Mouse (Mus musculus): ENCODE measurements around the gene Grip1. TPM values are rescaled to one million over a fixed set of nuclear protein-coding genes. Genes with fewer than 3 reads are reported as not detected.

Gene Grip1
- polyA plus RNA-seq, 1 experiment = 5.0 TPM

DNA sequence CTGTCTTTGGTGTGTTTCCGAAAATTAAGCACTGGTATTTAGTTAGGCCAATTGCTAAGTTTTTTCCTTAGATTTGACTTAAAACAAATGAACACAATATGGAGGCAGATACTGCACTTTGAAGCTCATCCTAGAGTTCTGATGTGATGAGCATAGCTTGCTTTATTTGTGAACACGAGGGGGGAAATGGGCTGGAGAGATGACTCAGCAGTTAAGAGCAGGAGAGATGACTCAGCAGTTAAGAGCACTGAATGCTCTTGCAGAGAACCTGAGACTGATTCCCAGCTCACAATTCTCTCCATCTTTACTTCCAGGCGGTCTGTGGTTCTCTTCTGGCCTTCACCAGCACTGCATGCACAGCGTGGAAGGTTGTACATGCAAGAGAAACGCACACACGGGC is 273.3 kb downstream of the Grip1 start:
- H3K27ac ChIP-seq (ENCODE audit: insufficient read depth, low read length) = no peak overlapping the region
- no peak for TF ChIP-seq CTCF (IDR thresholded peaks at IDR 0.05; ENCODE audit: borderline replicate concordance, insufficient read depth, low read depth, low read length)
- TF ChIP-seq POLR2A (IDR thresholded peaks at IDR 0.05; ENCODE audit: borderline replicate concordance, insufficient read depth, low read length) = no peak
- 86% methylated on average over 6 of the region's 6 CpGs for WGBS
- H3K27me3 ChIP-seq (ENCODE audit: control insufficient read depth, insufficient read depth, low read length) = no peaks in the 10 kb centered on the region
- H3K4me3 ChIP-seq (replicated peaks; ENCODE audit: insufficient read depth, low read depth, low read length) = no peak overlapping the region
- DNase-seq = no peak
- H3K4me1 ChIP-seq (ENCODE audit: control insufficient read depth, insufficient read depth, low read length) = no peaks in the 10 kb centered on the region

DNA sequence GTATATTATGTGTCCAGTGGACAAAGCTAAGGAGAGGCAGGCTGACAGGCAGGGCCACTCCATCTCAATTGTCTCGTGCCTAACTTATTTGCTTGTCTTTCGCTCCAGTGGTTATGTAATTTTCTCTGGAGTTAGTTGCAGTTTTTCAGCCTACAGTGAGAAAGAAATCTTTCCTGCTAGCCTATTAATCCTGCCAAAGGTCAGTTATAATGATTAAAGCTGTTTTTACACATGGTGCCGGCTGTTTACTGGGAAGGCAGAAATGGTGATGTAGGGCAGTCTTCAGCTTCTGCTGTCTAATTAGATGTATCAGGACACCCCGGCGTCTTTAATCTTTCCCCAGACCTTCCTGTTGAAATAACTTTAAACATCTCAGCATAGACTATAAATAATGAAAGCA is 276.6 kb downstream of the Grip1 start:
- Histone ChIP-seq H3K27me3 (ENCODE audit: control insufficient read depth, insufficient read depth, low read length) (no peaks in the 10 kb centered on the region), H3K27ac (ENCODE audit: insufficient read depth, low read length) (no peak overlapping the region), H3K4me1 (ENCODE audit: control insufficient read depth, insufficient read depth, low read length) (no peaks in the 10 kb centered on the region), H3K4me3 (replicated peaks; ENCODE audit: insufficient read depth, low read depth, low read length) (no peak overlapping the region)
- WGBS = 75% methylated on average over 5 of the region's 5 CpGs
- no peak for TF ChIP-seq POLR2A (IDR thresholded peaks at IDR 0.05; ENCODE audit: borderline replicate concordance, insufficient read depth, low read length)
- TF ChIP-seq CTCF (IDR thresholded peaks at IDR 0.05; ENCODE audit: borderline replicate concordance, insufficient read depth, low read depth, low read length) = no peak
- no peak for DNase-seq

DNA sequence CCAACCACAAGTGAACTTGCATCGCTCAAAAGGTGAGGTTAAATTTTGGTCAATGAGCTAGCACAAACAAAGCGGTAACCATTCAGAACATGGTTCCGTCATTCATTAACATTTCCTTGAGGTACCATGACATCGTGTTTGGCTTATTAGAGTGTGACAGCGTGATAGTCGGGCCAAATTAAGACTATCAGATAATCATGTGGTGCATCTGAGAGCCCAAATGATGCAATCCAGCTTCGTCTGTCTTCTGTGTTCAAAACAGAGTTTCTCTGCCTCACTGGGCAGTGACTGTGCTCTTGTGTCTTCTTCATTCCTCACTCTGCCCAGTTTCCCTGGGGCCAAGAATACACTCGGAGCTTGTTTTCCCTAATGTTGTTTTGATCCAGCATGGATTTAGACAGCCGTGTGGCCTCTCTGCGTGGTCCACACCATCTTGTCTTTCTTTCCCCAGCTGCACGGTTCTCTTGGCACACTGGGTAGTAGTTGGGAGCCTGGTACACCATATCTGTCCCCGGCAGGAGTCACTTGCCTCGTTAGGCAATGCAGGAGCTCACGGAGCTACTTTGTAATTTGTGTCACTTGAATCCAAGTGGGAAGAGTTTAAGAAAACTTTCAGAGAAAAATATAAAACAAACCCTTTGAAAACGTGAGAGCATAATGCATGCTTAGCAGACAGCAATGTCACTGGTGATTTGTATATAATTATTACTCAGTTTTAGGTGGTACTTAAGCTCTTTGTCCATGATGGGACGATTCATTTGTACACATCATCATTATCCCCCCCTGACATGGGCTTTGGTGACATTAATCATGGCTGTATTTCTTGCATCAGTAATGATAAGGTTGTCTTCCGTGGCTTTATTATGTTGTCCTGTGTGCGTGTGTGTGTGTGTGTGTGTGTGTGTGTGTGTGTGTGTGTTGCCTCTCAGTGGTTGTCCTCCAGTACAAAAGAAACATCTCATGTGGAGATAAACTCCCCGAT is 281.7 kb downstream of the Grip1 start:
- Histone ChIP-seq H3K27ac (ENCODE audit: insufficient read depth, low read length) (no peak overlapping the region), H3K4me3 (replicated peaks; ENCODE audit: insufficient read depth, low read depth, low read length) (no peak overlapping the region)
- 29% methylated on average over 19 of the region's 19 CpGs for WGBS

GRCm38 (mm10) chr10:119739466-119739865 is 285.8 kb downstream of the Grip1 start:
- H3K27ac ChIP-seq (ENCODE audit: insufficient read depth, low read length) = no peak overlapping the region
- TF ChIP-seq CTCF (IDR thresholded peaks at IDR 0.05; ENCODE audit: borderline replicate concordance, insufficient read depth, low read depth, low read length) (no peak), POLR2A (IDR thresholded peaks at IDR 0.05; ENCODE audit: borderline replicate concordance, insufficient read depth, low read length) (no peak)
- H3K27me3 ChIP-seq (ENCODE audit: control insufficient read depth, insufficient read depth, low read length) = no peaks in the 10 kb centered on the region
- no peak for DNase-seq
- no peaks in the 10 kb centered on the region for H3K4me1 ChIP-seq (ENCODE audit: control insufficient read depth, insufficient read depth, low read length)
- no peak overlapping the region for H3K4me3 ChIP-seq (replicated peaks; ENCODE audit: insufficient read depth, low read depth, low read length)
- WGBS = 85% methylated on average over 7 of the region's 7 CpGs

More for the DNA sequence above, 281.7 kb downstream of the Grip1 start:
- Histone ChIP-seq H3K4me1 (ENCODE audit: control insufficient read depth, insufficient read depth, low read length) (no peaks in the 10 kb centered on the region), H3K27me3 (ENCODE audit: control insufficient read depth, insufficient read depth, low read length) (no peaks in the 10 kb centered on the region)
- DNase-seq = no peak
- no peak for TF ChIP-seq CTCF (IDR thresholded peaks at IDR 0.05; ENCODE audit: borderline replicate concordance, insufficient read depth, low read depth, low read length)
- no peak for TF ChIP-seq POLR2A (IDR thresholded peaks at IDR 0.05; ENCODE audit: borderline replicate concordance, insufficient read depth, low read length)

- H3K27ac ChIP-seq (ENCODE audit: insufficient read depth, low read length) = no peak overlapping the region
- 74% methylated on average over 8 of the region's 8 CpGs for WGBS
- DNase-seq = no peak
- H3K4me1 ChIP-seq (ENCODE audit: control insufficient read depth, insufficient read depth, low read length) = no peaks in the 10 kb centered on the region
- no peak overlapping the region for H3K4me3 ChIP-seq (replicated peaks; ENCODE audit: insufficient read depth, low read depth, low read length)
- no peak for TF ChIP-seq CTCF (IDR thresholded peaks at IDR 0.05; ENCODE audit: borderline replicate concordance, insufficient read depth, low read depth, low read length)
- TF ChIP-seq POLR2A (IDR thresholded peaks at IDR 0.05; ENCODE audit: borderline replicate concordance, insufficient read depth, low read length) = no peak
- H3K27me3 ChIP-seq (ENCODE audit: control insufficient read depth, insufficient read depth, low read length) = no peaks in the 10 kb centered on the region
Measured at GRCm38 (mm10) chr10:119742722-119743121, 289.1 kb downstream of the Grip1 start.

GRCm38 (mm10) chr10:119752361-119752798 is 298.8 kb downstream of the Grip1 start:
- TF ChIP-seq POLR2A (IDR thresholded peaks at IDR 0.05; ENCODE audit: borderline replicate concordance, insufficient read depth, low read length) = no peak
- no peak for TF ChIP-seq CTCF (IDR thresholded peaks at IDR 0.05; ENCODE audit: borderline replicate concordance, insufficient read depth, low read depth, low read length)
- DNase-seq = no peak
- Histone ChIP-seq H3K27ac (ENCODE audit: insufficient read depth, low read length) (no peak overlapping the region), H3K4me1 (ENCODE audit: control insufficient read depth, insufficient read depth, low read length) (no peaks in the 10 kb centered on the region), H3K27me3 (ENCODE audit: control insufficient read depth, insufficient read depth, low read length) (no peaks in the 10 kb centered on the region), H3K4me3 (replicated peaks; ENCODE audit: insufficient read depth, low read depth, low read length) (no peak overlapping the region)
- WGBS = 85% methylated on average over 6 of the region's 6 CpGs

- no peak for TF ChIP-seq CTCF (IDR thresholded peaks at IDR 0.05; ENCODE audit: borderline replicate concordance, insufficient read depth, low read depth, low read length)
- TF ChIP-seq POLR2A (IDR thresholded peaks at IDR 0.05; ENCODE audit: borderline replicate concordance, insufficient read depth, low read length) = no peak
Measured at GRCm38 (mm10) chr10:119756271-119756670, 302.6 kb downstream of the Grip1 start.

GRCm38 (mm10) chr10:119757219-119757618 is 303.6 kb downstream of the Grip1 start:
- WGBS = 86% methylated on average over 6 of the region's 6 CpGs
- no peaks in the 10 kb centered on the region for H3K27me3 ChIP-seq (ENCODE audit: control insufficient read depth, insufficient read depth, low read length)

More at GRCm38 (mm10) chr10:119756271-119756670, 302.6 kb downstream of the Grip1 start:
- no peak for DNase-seq
- 64% methylated on average over 7 of the region's 7 CpGs for WGBS
- no peaks in the 10 kb centered on the region for H3K27me3 ChIP-seq (ENCODE audit: control insufficient read depth, insufficient read depth, low read length)
- no peak overlapping the region for H3K4me3 ChIP-seq (replicated peaks; ENCODE audit: insufficient read depth, low read depth, low read length)
- no peaks in the 10 kb centered on the region for H3K4me1 ChIP-seq (ENCODE audit: control insufficient read depth, insufficient read depth, low read length)
- H3K27ac ChIP-seq (ENCODE audit: insufficient read depth, low read length) = no peak overlapping the region

More at GRCm38 (mm10) chr10:119757219-119757618, 303.6 kb downstream of the Grip1 start:
- Histone ChIP-seq H3K4me3 (replicated peaks; ENCODE audit: insufficient read depth, low read depth, low read length) (no peak overlapping the region), H3K27ac (ENCODE audit: insufficient read depth, low read length) (no peak overlapping the region), H3K4me1 (ENCODE audit: control insufficient read depth, insufficient read depth, low read length) (no peaks in the 10 kb centered on the region)
- TF ChIP-seq POLR2A (IDR thresholded peaks at IDR 0.05; ENCODE audit: borderline replicate concordance, insufficient read depth, low read length) = no peak
- no peak for TF ChIP-seq CTCF (IDR thresholded peaks at IDR 0.05; ENCODE audit: borderline replicate concordance, insufficient read depth, low read depth, low read length)
- DNase-seq = no peak
